Mouse (Mus musculus): ENCODE data around the gene Mapk8. TPM values are rescaled to one million over a fixed set of nuclear protein-coding genes. Genes with fewer than 3 reads are reported as not detected.

Mapk8 gene
- polyA plus RNA-seq, 1 experiment from 2014 or later: 10.3 TPM

GRCm38 (mm10) chr14:33373271-33373670 lies 73.7 kb downstream of the Mapk8 start:
- no peak overlapping the region for H3K4me3 ChIP-seq (ENCODE audit: low read length)
- H3K4me1 ChIP-seq (ENCODE audit: control insufficient read depth, insufficient read depth, low read length): peaks cover 6% of the 10 kb centered on the region; the same call in 1 of the 2 replicates
- no peaks in the 10 kb centered on the region for H3K36me3 ChIP-seq (ENCODE audit: control insufficient read depth, insufficient read depth, low read length)
- H3K27me3 ChIP-seq (replicated peaks; ENCODE audit: control insufficient read depth, insufficient read depth, low read length): no peaks in the 10 kb centered on the region
- H3K27ac ChIP-seq (ENCODE audit: low read length): no peak overlapping the region
- no peak for ATAC-seq
- H3K9ac ChIP-seq (ENCODE audit: low read depth, low read length): no peak overlapping the region
- 36% methylated on average over 1 of the region's 1 CpGs for WGBS
- H3K4me2 ChIP-seq (ENCODE audit: low read depth, low read length): no peak overlapping the region
- no peaks in the 10 kb centered on the region for H3K9me3 ChIP-seq (ENCODE audit: control insufficient read depth, low read length)

GRCm38 (mm10) chr14:33371248-33371647 lies 75.7 kb downstream of the Mapk8 start:
- peak; percentile 60 for ATAC-seq
- H3K4me3 ChIP-seq (ENCODE audit: low read length): no peak overlapping the region
- H3K27ac ChIP-seq (ENCODE audit: low read length): no peak overlapping the region
- H3K27me3 ChIP-seq (replicated peaks; ENCODE audit: control insufficient read depth, insufficient read depth, low read length): no peaks in the 10 kb centered on the region
- H3K4me1 ChIP-seq (ENCODE audit: control insufficient read depth, insufficient read depth, low read length): peaks cover 6% of the 10 kb centered on the region; the same call in 1 of the 2 replicates
- H3K9ac ChIP-seq (ENCODE audit: low read depth, low read length): no peak overlapping the region
- no peaks in the 10 kb centered on the region for H3K36me3 ChIP-seq (ENCODE audit: control insufficient read depth, insufficient read depth, low read length)
- 17% methylated on average over 3 of the region's 3 CpGs for WGBS
- no peaks in the 10 kb centered on the region for H3K9me3 ChIP-seq (ENCODE audit: control insufficient read depth, low read length)
- H3K4me2 ChIP-seq (ENCODE audit: low read depth, low read length): no peak overlapping the region

- Histone ChIP-seq H3K9ac (ENCODE audit: low read depth, low read length) (no peak overlapping the region), H3K27ac (ENCODE audit: low read length) (no peak overlapping the region), H3K9me3 (ENCODE audit: control insufficient read depth, low read length) (no peaks in the 10 kb centered on the region), H3K4me1 (ENCODE audit: control insufficient read depth, insufficient read depth, low read length) (peaks cover 6% of the 10 kb centered on the region; the same call in 1 of the 2 replicates), H3K4me2 (ENCODE audit: low read depth, low read length) (peak overlapping the region; percentile 34), H3K27me3 (replicated peaks; ENCODE audit: control insufficient read depth, insufficient read depth, low read length) (no peaks in the 10 kb centered on the region), H3K4me3 (ENCODE audit: low read length) (peak overlapping the region; percentile 10; the same call in 1 of the 2 replicates), H3K36me3 (ENCODE audit: control insufficient read depth, insufficient read depth, low read length) (no peaks in the 10 kb centered on the region)
- peak; percentile 73 for ATAC-seq
- 6% methylated on average over 7 of the region's 7 CpGs for WGBS
Observed at GRCm38 (mm10) chr14:33370056-33370455, 76.9 kb downstream of the Mapk8 start.

GRCm38 (mm10) chr14:33369375-33369774 lies 77.6 kb downstream of the Mapk8 start:
- Histone ChIP-seq H3K9me3 (ENCODE audit: control insufficient read depth, low read length) (no peaks in the 10 kb centered on the region), H3K36me3 (ENCODE audit: control insufficient read depth, insufficient read depth, low read length) (no peaks in the 10 kb centered on the region), H3K4me1 (ENCODE audit: control insufficient read depth, insufficient read depth, low read length) (peaks cover 6% of the 10 kb centered on the region; the same call in 1 of the 2 replicates), H3K27ac (ENCODE audit: low read length) (no peak overlapping the region), H3K9ac (ENCODE audit: low read depth, low read length) (no peak overlapping the region), H3K27me3 (replicated peaks; ENCODE audit: control insufficient read depth, insufficient read depth, low read length) (no peaks in the 10 kb centered on the region), H3K4me2 (ENCODE audit: low read depth, low read length) (no peak overlapping the region), H3K4me3 (ENCODE audit: low read length) (no peak overlapping the region)
- ATAC-seq: no peak
- 83% methylated on average over 12 of the region's 12 CpGs for WGBS

- no peak overlapping the region for H3K27ac ChIP-seq (ENCODE audit: low read length)
- no peaks in the 10 kb centered on the region for H3K36me3 ChIP-seq (ENCODE audit: control insufficient read depth, insufficient read depth, low read length)
- 80% methylated on average over 30 of the region's 30 CpGs for WGBS
- no peaks in the 10 kb centered on the region for H3K27me3 ChIP-seq (replicated peaks; ENCODE audit: control insufficient read depth, insufficient read depth, low read length)
- H3K9ac ChIP-seq (ENCODE audit: low read depth, low read length): no peak overlapping the region
- H3K9me3 ChIP-seq (ENCODE audit: control insufficient read depth, low read length): no peaks in the 10 kb centered on the region
- peaks cover 8% of the 10 kb centered on the region for H3K4me1 ChIP-seq (ENCODE audit: control insufficient read depth, insufficient read depth, low read length)
- no peak for ATAC-seq
- H3K4me2 ChIP-seq (ENCODE audit: low read depth, low read length): no peak overlapping the region
- no peak overlapping the region for H3K4me3 ChIP-seq (ENCODE audit: low read length)
Observed at GRCm38 (mm10) chr14:33366891-33367777, 79.8 kb downstream of the Mapk8 start.

- Histone ChIP-seq H3K9ac (ENCODE audit: low read depth, low read length) (no peak overlapping the region), H3K27ac (ENCODE audit: low read length) (no peak overlapping the region), H3K4me2 (ENCODE audit: low read depth, low read length) (no peak overlapping the region), H3K36me3 (ENCODE audit: control insufficient read depth, insufficient read depth, low read length) (no peaks in the 10 kb centered on the region), H3K27me3 (replicated peaks; ENCODE audit: control insufficient read depth, insufficient read depth, low read length) (no peaks in the 10 kb centered on the region), H3K9me3 (ENCODE audit: control insufficient read depth, low read length) (no peaks in the 10 kb centered on the region), H3K4me1 (ENCODE audit: control insufficient read depth, insufficient read depth, low read length) (peaks cover 2% of the 10 kb centered on the region), H3K4me3 (ENCODE audit: low read length) (no peak overlapping the region)
- no peak for ATAC-seq
- 76% methylated on average over 2 of the region's 2 CpGs for WGBS
Observed at GRCm38 (mm10) chr14:33364061-33364460, 82.9 kb downstream of the Mapk8 start.

GRCm38 (mm10) chr14:33363611-33364010 lies 83.3 kb downstream of the Mapk8 start:
- no peak overlapping the region for H3K27ac ChIP-seq (ENCODE audit: low read length)
- H3K4me3 ChIP-seq (ENCODE audit: low read length): no peak overlapping the region
- ATAC-seq: no peak
- 71% methylated on average over 5 of the region's 5 CpGs for WGBS
- H3K4me2 ChIP-seq (ENCODE audit: low read depth, low read length): no peak overlapping the region
- no peaks in the 10 kb centered on the region for H3K36me3 ChIP-seq (ENCODE audit: control insufficient read depth, insufficient read depth, low read length)
- H3K9me3 ChIP-seq (ENCODE audit: control insufficient read depth, low read length): no peaks in the 10 kb centered on the region
- H3K27me3 ChIP-seq (replicated peaks; ENCODE audit: control insufficient read depth, insufficient read depth, low read length): no peaks in the 10 kb centered on the region
- no peak overlapping the region for H3K9ac ChIP-seq (ENCODE audit: low read depth, low read length)
- peaks cover 2% of the 10 kb centered on the region for H3K4me1 ChIP-seq (ENCODE audit: control insufficient read depth, insufficient read depth, low read length)

GRCm38 (mm10) chr14:33362807-33363206 lies 84.2 kb downstream of the Mapk8 start:
- Histone ChIP-seq H3K36me3 (ENCODE audit: control insufficient read depth, insufficient read depth, low read length) (no peaks in the 10 kb centered on the region), H3K4me1 (ENCODE audit: control insufficient read depth, insufficient read depth, low read length) (peaks cover 2% of the 10 kb centered on the region), H3K4me3 (ENCODE audit: low read length) (no peak overlapping the region), H3K4me2 (ENCODE audit: low read depth, low read length) (peak overlapping the region; percentile 23), H3K27ac (ENCODE audit: low read length) (no peak overlapping the region), H3K9me3 (ENCODE audit: control insufficient read depth, low read length) (no peaks in the 10 kb centered on the region), H3K27me3 (replicated peaks; ENCODE audit: control insufficient read depth, insufficient read depth, low read length) (no peaks in the 10 kb centered on the region), H3K9ac (ENCODE audit: low read depth, low read length) (no peak overlapping the region)
- ATAC-seq: no peak
- WGBS: 8% methylated on average over 10 of the region's 10 CpGs

GRCm38 (mm10) chr14:33362122-33362521 lies 84.8 kb downstream of the Mapk8 start:
- no peaks in the 10 kb centered on the region for H3K9me3 ChIP-seq (ENCODE audit: control insufficient read depth, low read length)
- H3K27me3 ChIP-seq (replicated peaks; ENCODE audit: control insufficient read depth, insufficient read depth, low read length): no peaks in the 10 kb centered on the region
- H3K36me3 ChIP-seq (ENCODE audit: control insufficient read depth, insufficient read depth, low read length): no peaks in the 10 kb centered on the region
- peaks cover 2% of the 10 kb centered on the region for H3K4me1 ChIP-seq (ENCODE audit: control insufficient read depth, insufficient read depth, low read length)
- no peak overlapping the region for H3K27ac ChIP-seq (ENCODE audit: low read length)
- ATAC-seq: no peak
- H3K4me2 ChIP-seq (ENCODE audit: low read depth, low read length): no peak overlapping the region
- no peak overlapping the region for H3K9ac ChIP-seq (ENCODE audit: low read depth, low read length)
- H3K4me3 ChIP-seq (ENCODE audit: low read length): no peak overlapping the region
- 36% methylated on average over 14 of the region's 14 CpGs for WGBS
